ENCODE assay signal across 8 mouse cellular contexts in genomic region chr9:21769558-21770183, GRCm38 (mm10). TPM values are rescaled to one million over a fixed set of nuclear protein-coding genes. Genes with fewer than 3 reads are reported as not detected.
DNase-seq lines count a peak whose midpoint lies in the region; ATAC-seq lines count a peak whose summit lies in the region.

No protein-coding gene starts in this region.

- 0 out of 2 replicates have a peak, but pooled peaks have one; percentile 14 for ATAC-seq in kidney, embryonic 14.5 days (ENCODE audit: low FRiP score, low TSS enrichment)
- ATAC-seq in forebrain, embryonic 16.5 days: 0 out of 2 replicates have a peak, but pooled peaks have one; percentile 29
- no peak for ATAC-seq in midbrain, embryonic 16.5 days

- H3K27ac ChIP-seq in kidney, embryonic 14.5 days (ENCODE audit: low read depth, low read length): no peak overlapping the region
- H3K27ac ChIP-seq in forebrain, embryonic 16.5 days (ENCODE audit: low read length): peak overlapping the region; percentile 42; the same call in 1 of the 2 replicates
- H3K27ac ChIP-seq in limb, embryonic 10.5 days: peak overlapping the region; percentile 93
- H3K27ac ChIP-seq in midbrain, embryonic 16.5 days (ENCODE audit: low read length): no peak overlapping the region

- DNase-seq in kidney, adult 11 months: no peak
- peak; percentile 76 for DNase-seq in cerebellum, adult 9-11 months
- DNase-seq in limb, embryonic 10.5 days (ENCODE audit: low spot score): no peak
- DNase-seq in right cerebral cortex, postnatal 36 days (ENCODE audit: low spot score in 2 of 2): no peak
- DNase-seq in adipocyte (ENCODE audit: low spot score): no peak

- no peak overlapping the region for H3K4me2 ChIP-seq in kidney, embryonic 14.5 days (replicated peaks; ENCODE audit: low read depth, low read length)
- no peak overlapping the region for H3K4me2 ChIP-seq in forebrain, embryonic 16.5 days (ENCODE audit: low read length)
- no peak overlapping the region for H3K4me2 ChIP-seq in midbrain, embryonic 16.5 days (ENCODE audit: low read length)

- peaks cover 46% of the 10 kb centered on the region for H3K36me3 ChIP-seq in kidney, embryonic 14.5 days (ENCODE audit: control insufficient read depth, insufficient read depth, low read length)
- no peaks in the 10 kb centered on the region for H3K36me3 ChIP-seq in forebrain, embryonic 16.5 days (ENCODE audit: control insufficient read depth, insufficient read depth)
- H3K36me3 ChIP-seq in limb, embryonic 10.5 days: peaks cover 82% of the 10 kb centered on the region
- H3K36me3 ChIP-seq in midbrain, embryonic 16.5 days (ENCODE audit: control insufficient read depth, insufficient read depth, low read length): no peaks in the 10 kb centered on the region

- H3K9me3 ChIP-seq in kidney, embryonic 14.5 days (ENCODE audit: control insufficient read depth, low read length): no peaks in the 10 kb centered on the region
- H3K9me3 ChIP-seq in forebrain, embryonic 16.5 days (ENCODE audit: control insufficient read depth, low read length): no peaks in the 10 kb centered on the region
- no peaks in the 10 kb centered on the region for H3K9me3 ChIP-seq in limb, embryonic 10.5 days (replicated peaks)
- no peaks in the 10 kb centered on the region for H3K9me3 ChIP-seq in midbrain, embryonic 16.5 days (replicated peaks; ENCODE audit: control insufficient read depth, low read length, poor library complexity, severe bottlenecking)

- 78% methylated on average over 26 of the region's 26 CpGs for WGBS in kidney, embryonic 14.5 days
- 81% methylated on average over 26 of the region's 26 CpGs for WGBS in forebrain, embryonic 16.5 days
- WGBS in limb, embryonic 10.5 days: 86% methylated on average over 26 of the region's 26 CpGs
- WGBS in midbrain, embryonic 16.5 days: 80% methylated on average over 26 of the region's 26 CpGs

- no peaks in the 10 kb centered on the region for H3K4me1 ChIP-seq in kidney, embryonic 14.5 days (ENCODE audit: control insufficient read depth, insufficient read depth, low read length)
- H3K4me1 ChIP-seq in forebrain, embryonic 16.5 days (replicated peaks; ENCODE audit: control insufficient read depth, insufficient read depth, low read length): peaks cover 14% of the 10 kb centered on the region
- H3K4me1 ChIP-seq in limb, embryonic 10.5 days: peaks cover 37% of the 10 kb centered on the region
- peaks cover 3% of the 10 kb centered on the region; the same call in 1 of the 2 replicates for H3K4me1 ChIP-seq in midbrain, embryonic 16.5 days (ENCODE audit: control insufficient read depth, insufficient read depth, low read length)

- H3K9ac ChIP-seq in kidney, embryonic 14.5 days (ENCODE audit: low read depth, low read length): no peak overlapping the region
- no peak overlapping the region for H3K9ac ChIP-seq in forebrain, embryonic 16.5 days (replicated peaks; ENCODE audit: low read depth, low read length)
- H3K9ac ChIP-seq in midbrain, embryonic 16.5 days (ENCODE audit: low read depth, low read length): no peak overlapping the region

- H3K27me3 ChIP-seq in kidney, embryonic 14.5 days (ENCODE audit: control insufficient read depth, insufficient read depth, low read length): no peaks in the 10 kb centered on the region
- H3K27me3 ChIP-seq in forebrain, embryonic 16.5 days (replicated peaks; ENCODE audit: control insufficient read depth, insufficient read depth, low read length): no peaks in the 10 kb centered on the region
- H3K27me3 ChIP-seq in limb, embryonic 10.5 days (ENCODE audit: low read depth, poor library complexity, severe bottlenecking): no peaks in the 10 kb centered on the region
- no peaks in the 10 kb centered on the region for H3K27me3 ChIP-seq in midbrain, embryonic 16.5 days (ENCODE audit: control insufficient read depth, insufficient read depth, low read depth, low read length)

- H3K4me3 ChIP-seq in kidney, embryonic 14.5 days (ENCODE audit: low read length): no peak overlapping the region
- H3K4me3 ChIP-seq in forebrain, embryonic 16.5 days (replicated peaks; ENCODE audit: low read length): no peak overlapping the region
- H3K4me3 ChIP-seq in limb, embryonic 10.5 days: no peak overlapping the region
- H3K4me3 ChIP-seq in midbrain, embryonic 16.5 days (ENCODE audit: low read depth, low read length): no peak overlapping the region

RNA-seq across cellular contexts. Expression of gene Spc24, which starts 9.6 kb away (rescaled TPM):
- polyA plus RNA-seq in kidney, embryonic 14.5 days (2014; fragmentation: Nextera tagmentation; extraction: Ambion mirVana): 139 and 150 TPM in 2 replicates
- polyA plus RNA-seq in forebrain, embryonic 16.5 days (2015; fragmentation: Nextera tagmentation; extraction: Ambion mirVana): 35.1 and 42.8 TPM in 2 replicates
- 225 and 232 TPM in 2 replicates for polyA plus RNA-seq in limb, embryonic 10.5 days (2016; fragmentation: Nextera tagmentation; extraction: Ambion mirVana)
- polyA plus RNA-seq in midbrain, embryonic 16.5 days (2015; fragmentation: Nextera tagmentation; extraction: Ambion mirVana): 10.4 and 11.8 TPM in 2 replicates

RNA-seq across cellular contexts. Expression of gene Kank2, which starts 28.9 kb away (rescaled TPM):
- 9.4 and 14.3 TPM in 2 replicates for polyA plus RNA-seq in kidney, embryonic 14.5 days (2014; fragmentation: Nextera tagmentation; extraction: Ambion mirVana)
- 3.2 and 3.7 TPM in 2 replicates for polyA plus RNA-seq in forebrain, embryonic 16.5 days (2015; fragmentation: Nextera tagmentation; extraction: Ambion mirVana)
- 22.7 and 24.2 TPM in 2 replicates for polyA plus RNA-seq in limb, embryonic 10.5 days (2016; fragmentation: Nextera tagmentation; extraction: Ambion mirVana)
- polyA plus RNA-seq in midbrain, embryonic 16.5 days (2015; fragmentation: Nextera tagmentation; extraction: Ambion mirVana): 3.1 and 3.5 TPM in 2 replicates

RNA-seq across cellular contexts. Expression of gene Ldlr, which starts 46.4 kb away (rescaled TPM):
- polyA plus RNA-seq in kidney, embryonic 14.5 days (2014; fragmentation: Nextera tagmentation; extraction: Ambion mirVana): 13.2 and 15.8 TPM in 2 replicates
- 16.1 and 18.8 TPM in 2 replicates for polyA plus RNA-seq in forebrain, embryonic 16.5 days (2015; fragmentation: Nextera tagmentation; extraction: Ambion mirVana)
- polyA plus RNA-seq in limb, embryonic 10.5 days (2016; fragmentation: Nextera tagmentation; extraction: Ambion mirVana): 55.2 and 57.3 TPM in 2 replicates
- polyA plus RNA-seq in midbrain, embryonic 16.5 days (2015; fragmentation: Nextera tagmentation; extraction: Ambion mirVana): 16.0 and 17.2 TPM in 2 replicates

Comparison
In these comparisons a context has a peak if more than half of its experiments do, and no peak if none do; other contexts are left out.
1. H3K27ac ChIP-seq: peak in forebrain, embryonic 16.5 days (single experiment) and limb, embryonic 10.5 days (single experiment); none in kidney, embryonic 14.5 days (single experiment) and midbrain, embryonic 16.5 days (single experiment).